Mouse (Mus musculus) ES-E14 (cell line): ENCODE data around the gene Zc3h4. TPM values are rescaled to one million over a fixed set of nuclear protein-coding genes. Genes with fewer than 3 reads are reported as not detected.

Source experiments
- DNase-seq: peaks from one replicate; pipeline ENCODE4 v3.0.0-alpha.2; 2013; ENCODE audit warnings: low read depth, low spot score
- H3K27ac ChIP-seq: 2 replicates; pipeline ENCODE4 v1.5.1; 2012; ENCODE audit warnings: low read depth, mild to moderate bottlenecking, low read length, moderate library complexity, mixed read lengths; ENCODE audit not compliant: poor library complexity, insufficient read depth, severe bottlenecking
- H3K36me3 ChIP-seq: 2 replicates; pipeline ENCODE4 v1.6.1; 2012; ENCODE audit warnings: mild to moderate bottlenecking, low read length, moderate library complexity, mixed read lengths; ENCODE audit not compliant: control insufficient read depth, poor library complexity, insufficient read depth, severe bottlenecking
- H3K4me1 ChIP-seq, 2 experiments: fragments of 150-350 bp in 1 of 2; sonication (generic) in 1 of 2; 2 replicates each; pipeline ENCODE4 v1.6.1; 2012; ENCODE audit warnings: low read length in 2 of 2, mild to moderate bottlenecking in 1 of 2, mixed read lengths in 1 of 2; ENCODE audit not compliant: control insufficient read depth in 2 of 2, insufficient read depth in 2 of 2, poor library complexity in 1 of 2
- H3K4me3 ChIP-seq, 2 experiments: fragments of 150-350 bp in 1 of 2; sonication (generic) in 1 of 2; 2 replicates each; pipeline ENCODE4 v1.5.1; 2012; ENCODE audit warnings: low read length in 2 of 2, low read depth in 1 of 2, mild to moderate bottlenecking in 1 of 2, mixed read lengths in 1 of 2; ENCODE audit not compliant: insufficient read depth in 1 of 2, poor library complexity in 1 of 2, severe bottlenecking in 1 of 2
- H3K9ac ChIP-seq: 2 replicates; pipeline ENCODE4 v1.6.1; 2012; ENCODE audit warnings: low read depth, mild to moderate bottlenecking, low read length, mixed read lengths; ENCODE audit not compliant: poor library complexity, insufficient read depth, severe bottlenecking
- H3K9me3 ChIP-seq: fragments of 150-350 bp; sonication (generic); 2 replicates; pipeline ENCODE4 v1.6.1; 2012; ENCODE audit warnings: low read depth, mild to moderate bottlenecking, low read length; ENCODE audit not compliant: control insufficient read depth, insufficient read depth
- CHD2 ChIP-seq: IDR thresholded peaks from 2 replicates; pipeline ENCODE4 v1.6.1; 2014; ENCODE audit warnings: mild to moderate bottlenecking, low read depth, low read length, inconsistent platforms
- HCFC1 ChIP-seq: IDR thresholded peaks from 2 replicates; pipeline ENCODE4 v1.6.1; 2012; ENCODE audit warnings: low read length, inconsistent platforms, borderline replicate concordance; ENCODE audit not compliant: insufficient read depth
- MAFK ChIP-seq: IDR thresholded peaks from 2 replicates; pipeline ENCODE4 v1.6.1; 2014; ENCODE audit warnings: mild to moderate bottlenecking, low read depth, low read length, inconsistent platforms; ENCODE audit not compliant: insufficient read depth
- ZC3H11A ChIP-seq: IDR thresholded peaks from 2 replicates; pipeline ENCODE4 v1.6.1; 2012; ENCODE audit warnings: low read depth, mild to moderate bottlenecking, inconsistent platforms, low read length, borderline replicate concordance
- ZNF384 ChIP-seq: IDR thresholded peaks from 2 replicates; pipeline ENCODE4 v1.6.1; 2012; ENCODE audit warnings: low read depth, low read length, inconsistent platforms
- in situ Hi-C, 2 experiments: fragments of 600-800 bp; cut with MboI; formaldehyde crosslinking; loops; one replicate each; pipeline ENCODE4 v1.15.1; 2025; ENCODE audit warnings: low sequenced_read_pairs in 2 of 2, inconsistent platforms in 1 of 2; ENCODE audit not compliant: unreplicated experiment in 2 of 2
- total RNA-seq: library from RNA; depleted of rRNA; stranded (reverse); fragments of 300-350 nt; gene quantifications from 2 replicates; pipeline ENCODE4 v1.2.3, GENCODE M21; 2012

Gene Zc3h4
- total RNA-seq, 1 experiment, result 43.7 TPM

DNA sequence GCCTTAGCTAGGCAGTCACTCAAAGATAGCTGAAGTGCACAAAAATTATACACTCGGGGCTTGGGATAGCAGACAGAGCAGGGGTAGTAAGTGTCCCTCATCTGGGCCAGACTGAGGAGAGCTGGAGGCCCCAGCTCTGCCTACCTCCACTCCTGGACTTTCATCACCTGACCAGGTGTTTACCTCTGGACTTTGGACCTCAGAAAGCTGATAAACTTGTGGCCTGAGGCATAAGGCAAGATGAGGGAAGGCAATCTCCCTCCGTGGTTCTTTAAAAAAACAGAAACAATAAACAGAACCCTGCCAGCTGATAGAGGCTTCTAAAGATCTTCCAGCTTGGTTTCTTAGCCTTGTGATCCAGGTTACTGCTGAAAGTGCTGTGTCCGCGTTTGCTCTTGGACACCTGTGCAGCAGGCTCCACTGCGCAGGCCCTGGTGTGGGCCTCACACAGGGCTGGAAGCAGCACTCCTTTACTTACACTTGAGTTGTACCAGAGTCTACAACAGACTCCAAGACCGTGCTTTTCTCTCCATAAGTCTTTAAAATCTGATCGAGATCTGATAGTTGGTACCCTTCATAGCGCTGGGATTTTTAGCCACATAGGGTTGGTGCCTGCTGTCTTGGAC, 19.9 kb downstream of the Zc3h4 start:
- H3K36me3 ChIP-seq, result peaks cover 61% of the 10 kb centered on the region
- H3K4me3 ChIP-seq, result no peak overlapping the region
- in situ Hi-C loops, result no loop called here
- H3K9ac ChIP-seq, result no peak overlapping the region
- H3K9me3 ChIP-seq, result no peaks in the 10 kb centered on the region
- TF ChIP-seq CHD2, result no peak
- no peak for TF ChIP-seq HCFC1
- TF ChIP-seq ZC3H11A, result no peak
- TF ChIP-seq MAFK, result no peak
- no peak for TF ChIP-seq ZNF384
- H3K4me1 ChIP-seq, result peaks cover 0 to under 1% of the 10 kb centered on the region in 2 experiments; a peak in 1 of 4 replicates
- no peak overlapping the region for H3K27ac ChIP-seq
- no peak for DNase-seq

GRCm38 (mm10) chr7:16422222-16422856, 21.6 kb downstream of the Zc3h4 start:
- no peak for DNase-seq
- no peak overlapping the region for H3K9ac ChIP-seq
- in situ Hi-C loops, result no loop called here
- no peaks in the 10 kb centered on the region for H3K4me1 ChIP-seq
- H3K4me3 ChIP-seq, result no peak overlapping the region
- no peak for TF ChIP-seq HCFC1
- no peak overlapping the region for H3K27ac ChIP-seq
- no peaks in the 10 kb centered on the region for H3K9me3 ChIP-seq
- peaks cover 62% of the 10 kb centered on the region for H3K36me3 ChIP-seq

- no peak overlapping the region for H3K27ac ChIP-seq
- H3K4me1 ChIP-seq, result no peaks in the 10 kb centered on the region
- no peak for DNase-seq
- peaks cover 64% of the 10 kb centered on the region for H3K36me3 ChIP-seq
- in situ Hi-C loops, result no loop called here
- TF ChIP-seq ZC3H11A, result no peak
- TF ChIP-seq ZNF384, result no peak
- TF ChIP-seq HCFC1, result no peak
- no peak for TF ChIP-seq CHD2
- TF ChIP-seq MAFK, result no peak
- no peak overlapping the region for H3K9ac ChIP-seq
- no peaks in the 10 kb centered on the region for H3K9me3 ChIP-seq
- no peak overlapping the region for H3K4me3 ChIP-seq
These were observed 23.0 kb downstream of the Zc3h4 start for GRCm38 (mm10) chr7:16423731-16424130.

DNA sequence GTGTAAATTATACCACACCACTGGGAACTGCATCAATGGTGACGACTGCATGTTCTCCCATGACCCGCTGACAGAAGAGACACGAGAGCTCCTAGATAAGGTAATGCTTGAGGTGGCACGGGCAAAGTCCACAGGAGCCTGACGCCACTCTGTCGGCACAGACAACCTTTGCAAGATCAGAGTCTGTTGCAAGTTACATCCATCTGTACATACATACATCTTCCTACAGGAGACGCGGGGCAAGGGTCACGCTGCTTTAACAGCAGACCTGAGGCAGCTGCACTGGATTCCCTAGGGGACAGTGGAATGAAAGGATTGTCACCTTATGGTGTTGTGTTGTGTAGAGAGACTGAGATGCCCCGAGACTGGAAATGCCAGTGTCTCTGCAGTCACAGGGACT, 25.0 kb downstream of the Zc3h4 start:
- Histone ChIP-seq H3K27ac (no peak overlapping the region), H3K9ac (no peak overlapping the region), H3K36me3 (peaks cover 68% of the 10 kb centered on the region), H3K4me1 (no peaks in the 10 kb centered on the region), H3K9me3 (no peaks in the 10 kb centered on the region), H3K4me3 (no peak overlapping the region)
- TF ChIP-seq CHD2 (no peak), MAFK (no peak), HCFC1 (no peak), ZC3H11A (no peak), ZNF384 (no peak)
- in situ Hi-C loops, result no loop called here
- DNase-seq, result no peak
